Mouse (Mus musculus) neural tube, embryonic 11.5 days (tissue): ENCODE measurements around the gene Ubr4. TPM values are rescaled to one million over a fixed set of nuclear protein-coding genes. Genes with fewer than 3 reads are reported as not detected.

ENCODE experiments used
- ATAC-seq: fragments of 200-750 bp; cut with Nextera tagmentation; 2 replicates; pipeline ENCODE4 v1.8.0; 2017; ENCODE audit warnings: moderate number of reproducible peaks, mild to moderate bottlenecking, moderate TSS enrichment, moderate library complexity; ENCODE audit not compliant: insufficient read depth, low FRiP score, low TSS enrichment
- DNase-seq: peaks from one replicate; pipeline ENCODE4 v3.0.0-alpha.2; 2015; ENCODE audit warnings: low spot score
- H3K27ac ChIP-seq: fragments of 300-500 bp; sonication (generic); 2 replicates; pipeline ENCODE4 v1.5.1; 2014; ENCODE audit warnings: low read depth, mild to moderate bottlenecking, low read length
- H3K27me3 ChIP-seq: fragments of 300-500 bp; sonication (generic); 2 replicates; pipeline ENCODE4 v1.6.1; 2014; ENCODE audit warnings: mild to moderate bottlenecking, low read length, mixed read lengths; ENCODE audit not compliant: control insufficient read depth, insufficient read depth
- H3K36me3 ChIP-seq: fragments of 300-500 bp; sonication (generic); 2 replicates; pipeline ENCODE4 v1.6.1; 2014; ENCODE audit warnings: mild to moderate bottlenecking, low read length, moderate library complexity, mixed read lengths; ENCODE audit not compliant: control insufficient read depth, insufficient read depth
- H3K4me1 ChIP-seq: fragments of 300-500 bp; sonication (generic); 2 replicates; pipeline ENCODE4 v1.6.1; 2014; ENCODE audit warnings: low read length, mixed read lengths; ENCODE audit not compliant: control insufficient read depth, insufficient read depth
- H3K4me2 ChIP-seq: fragments of 300-500 bp; sonication (generic); 2 replicates; pipeline ENCODE4 v1.6.1; 2014; ENCODE audit warnings: low read depth, mild to moderate bottlenecking, moderate library complexity
- H3K4me3 ChIP-seq: fragments of 300-500 bp; sonication (generic); 2 replicates; pipeline ENCODE4 v1.5.1; 2014; ENCODE audit warnings: low read depth, low read length
- H3K9ac ChIP-seq: fragments of 300-500 bp; sonication (generic); 2 replicates; pipeline ENCODE4 v1.6.1; 2014; ENCODE audit warnings: mild to moderate bottlenecking, low read length
- H3K9me3 ChIP-seq: fragments of 300-500 bp; sonication (generic); 2 replicates; pipeline ENCODE4 v1.6.1; 2016; ENCODE audit warnings: low read length; ENCODE audit not compliant: control insufficient read depth
- WGBS: fragments of 180-500 bp; shearing (Covaris S2); extraction: QIAGEN DNeasy Blood & Tissue Kit; methylation state at CpG from one replicate; pipeline ENCODE4 v1.1.7; 2014; 5-methylcytosine and 5-hydroxymethylcytosine counted together
- polyA plus RNA-seq: library from polyadenylated mRNA; unstranded; fragments of >200 nt; fragmentation: Nextera tagmentation; extraction: Ambion mirVana; gene quantifications from 2 replicates; pipeline ENCODE4 v1.2.1, GENCODE M21; 2014

Ubr4 gene
- polyA plus RNA-seq, 1 experiment from 2014 or later = 92.1 TPM

- Histone ChIP-seq H3K4me3 (no peak overlapping the region), H3K36me3 (peaks cover 54% of the 10 kb centered on the region), H3K9me3 (no peaks in the 10 kb centered on the region), H3K9ac (no peak overlapping the region), H3K4me2 (no peak overlapping the region), H3K27me3 (no peaks in the 10 kb centered on the region), H3K27ac (no peak overlapping the region), H3K4me1 (no peaks in the 10 kb centered on the region)
- DNase-seq (no peak), ATAC-seq (no peak)
- 93% methylated on average over 15 of the region's 15 CpGs for WGBS
Observed at GRCm38 (mm10) chr4:139432966-139433765, 80.8 kb downstream of the Ubr4 start.

- Histone ChIP-seq H3K27me3 (no peaks in the 10 kb centered on the region), H3K4me2 (no peak overlapping the region), H3K9me3 (no peaks in the 10 kb centered on the region), H3K9ac (no peak overlapping the region), H3K4me1 (no peaks in the 10 kb centered on the region), H3K36me3 (peaks cover 47% of the 10 kb centered on the region), H3K27ac (no peak overlapping the region), H3K4me3 (no peak overlapping the region)
- ATAC-seq (no peak), DNase-seq (no peak)
- WGBS = 93% methylated on average over 5 of the region's 5 CpGs
Observed at GRCm38 (mm10) chr4:139441244-139441643, 88.8 kb downstream of the Ubr4 start.

DNA sequence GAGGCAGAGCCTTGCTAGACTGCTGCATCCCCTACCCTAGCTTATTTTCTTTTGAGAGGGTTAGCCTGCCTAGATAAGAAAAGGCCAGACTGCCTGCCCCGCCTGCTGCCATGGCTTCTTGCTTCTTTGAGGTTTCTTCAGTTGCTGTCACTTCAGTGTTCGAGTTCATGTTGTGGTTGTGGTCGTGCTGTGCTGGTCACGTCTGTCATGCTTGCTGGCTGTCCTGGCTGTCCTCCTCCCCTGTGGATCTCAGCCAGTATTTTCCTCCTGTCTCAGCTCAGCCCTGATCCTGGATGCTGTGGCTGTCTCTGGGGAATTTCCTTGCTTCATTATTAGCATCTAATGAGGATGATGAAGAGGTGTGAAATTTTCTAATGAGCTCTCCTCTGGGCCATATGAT lies 89.4 kb downstream of the Ubr4 start:
- ATAC-seq (no peak), DNase-seq (no peak)
- Histone ChIP-seq H3K4me2 (no peak overlapping the region), H3K27me3 (no peaks in the 10 kb centered on the region), H3K27ac (no peak overlapping the region), H3K4me1 (no peaks in the 10 kb centered on the region), H3K36me3 (peaks cover 47% of the 10 kb centered on the region), H3K9ac (no peak overlapping the region), H3K9me3 (no peaks in the 10 kb centered on the region), H3K4me3 (no peak overlapping the region)
- WGBS = 96% methylated on average over 4 of the region's 4 CpGs

DNA sequence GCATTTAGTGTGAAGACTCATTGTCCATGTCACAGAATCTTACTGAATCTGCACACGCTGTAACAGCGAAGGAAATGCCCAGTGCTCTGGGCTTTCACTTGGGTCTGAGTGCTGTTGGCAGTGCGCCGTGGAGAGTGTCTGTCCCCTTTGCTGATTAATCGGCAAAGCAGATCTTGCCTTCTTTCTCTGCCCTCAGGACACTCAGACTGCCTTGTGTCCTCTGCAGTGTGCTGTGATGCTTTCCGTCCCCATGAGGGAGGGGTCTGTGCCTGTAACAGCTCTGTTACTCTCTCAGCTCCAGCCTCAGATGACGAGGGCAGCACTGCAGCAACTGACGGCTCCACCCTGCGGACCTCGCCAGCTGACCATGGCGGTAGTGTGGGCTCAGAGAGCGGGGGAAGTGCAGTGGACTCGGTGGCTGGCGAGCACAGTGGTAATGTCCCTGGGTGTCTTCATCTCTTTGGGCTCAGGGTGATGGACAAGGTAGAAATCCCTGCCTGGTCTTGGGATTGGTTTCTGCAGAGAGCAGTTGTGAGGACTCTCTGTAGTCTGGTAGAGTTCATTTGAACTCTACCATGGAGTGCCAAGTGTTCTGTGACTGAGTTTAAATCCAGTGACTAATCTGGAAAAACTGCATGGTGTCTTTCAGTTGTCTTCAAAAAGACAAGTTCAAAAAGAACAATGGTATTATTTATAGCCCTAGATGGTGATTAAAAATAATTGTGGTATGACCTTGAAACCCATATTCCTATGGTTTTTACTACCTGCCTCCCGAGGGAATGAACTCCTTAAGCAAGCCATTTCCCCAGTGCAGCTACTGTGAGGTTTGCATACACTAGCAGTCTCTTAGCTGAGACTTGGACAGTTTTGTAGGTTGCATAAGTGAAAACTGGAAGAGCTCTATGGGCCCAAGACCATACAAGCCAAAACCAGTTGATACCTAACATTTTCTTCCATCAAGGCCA lies 90.3 kb downstream of the Ubr4 start:
- Histone ChIP-seq H3K4me1 (no peaks in the 10 kb centered on the region), H3K4me2 (no peak overlapping the region), H3K27me3 (no peaks in the 10 kb centered on the region), H3K9ac (no peak overlapping the region), H3K36me3 (peaks cover 45% of the 10 kb centered on the region), H3K9me3 (no peaks in the 10 kb centered on the region), H3K27ac (no peak overlapping the region), H3K4me3 (no peak overlapping the region)
- ATAC-seq (no peak), DNase-seq (no peak)
- 90% methylated on average over 15 of the region's 15 CpGs for WGBS

GRCm38 (mm10) chr4:139444315-139444714 lies 91.9 kb downstream of the Ubr4 start:
- no peak for ATAC-seq
- H3K9me3 ChIP-seq = no peaks in the 10 kb centered on the region
- no peaks in the 10 kb centered on the region for H3K27me3 ChIP-seq
- no peak overlapping the region for H3K4me2 ChIP-seq
- no peak for DNase-seq
- H3K27ac ChIP-seq = no peak overlapping the region
- no peak overlapping the region for H3K4me3 ChIP-seq
- WGBS = 92% methylated on average over 10 of the region's 10 CpGs
- no peak overlapping the region for H3K9ac ChIP-seq
- no peaks in the 10 kb centered on the region for H3K4me1 ChIP-seq
- peaks cover 50% of the 10 kb centered on the region for H3K36me3 ChIP-seq

DNA sequence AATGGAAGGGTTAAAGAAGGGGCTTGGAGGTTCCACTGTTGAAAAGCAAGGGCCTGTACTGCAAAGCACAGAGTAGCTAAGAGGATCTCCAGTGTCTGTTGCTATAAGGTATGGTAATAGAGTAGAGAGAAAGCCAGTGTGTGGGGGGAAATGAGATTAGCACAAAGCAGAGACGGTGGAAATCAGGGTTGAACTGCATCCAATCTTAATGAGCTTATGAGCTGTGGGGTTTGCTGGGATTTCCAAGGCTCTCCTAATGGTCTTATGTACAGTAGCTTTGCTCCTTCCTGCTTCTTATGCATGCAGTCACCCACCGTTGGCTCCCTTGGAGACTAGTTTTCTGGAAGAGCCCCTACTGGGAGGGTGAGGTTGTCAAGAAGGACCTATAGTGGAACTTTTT lies 93.8 kb downstream of the Ubr4 start:
- WGBS = 96% methylated on average over 2 of the region's 2 CpGs
- no peaks in the 10 kb centered on the region for H3K27me3 ChIP-seq
- no peaks in the 10 kb centered on the region for H3K9me3 ChIP-seq
- H3K4me1 ChIP-seq = no peaks in the 10 kb centered on the region
- no peak overlapping the region for H3K4me2 ChIP-seq
- ATAC-seq (no peak), DNase-seq (no peak)
- H3K4me3 ChIP-seq = no peak overlapping the region
- peaks cover 43% of the 10 kb centered on the region for H3K36me3 ChIP-seq
- no peak overlapping the region for H3K27ac ChIP-seq
- no peak overlapping the region for H3K9ac ChIP-seq

- H3K4me1 ChIP-seq = no peaks in the 10 kb centered on the region
- ATAC-seq = no peak
- H3K4me2 ChIP-seq = no peak overlapping the region
- WGBS = 93% methylated on average over 11 of the region's 11 CpGs
- peaks cover 46% of the 10 kb centered on the region for H3K36me3 ChIP-seq
- H3K27ac ChIP-seq = no peak overlapping the region
- no peaks in the 10 kb centered on the region for H3K27me3 ChIP-seq
- H3K4me3 ChIP-seq = no peak overlapping the region
- H3K9me3 ChIP-seq = no peaks in the 10 kb centered on the region
- H3K9ac ChIP-seq = no peak overlapping the region
- DNase-seq = no peak
Observed at GRCm38 (mm10) chr4:139446731-139447675, 94.6 kb downstream of the Ubr4 start.

GRCm38 (mm10) chr4:139452944-139453700 lies 100.7 kb downstream of the Ubr4 start:
- 95% methylated on average over 8 of the region's 8 CpGs for WGBS
- Histone ChIP-seq H3K9ac (no peak overlapping the region), H3K27me3 (no peaks in the 10 kb centered on the region), H3K9me3 (no peaks in the 10 kb centered on the region), H3K36me3 (peaks cover 44% of the 10 kb centered on the region), H3K27ac (no peak overlapping the region), H3K4me3 (no peak overlapping the region), H3K4me1 (no peaks in the 10 kb centered on the region), H3K4me2 (no peak overlapping the region)
- ATAC-seq (no peak), DNase-seq (no peak)
